Mouse (Mus musculus) kidney, adult 11 months (tissue): Measurements from ENCODE around the gene Prpf38b.
"Not testable (repeated sequence)": the region's sequence is repeated elsewhere in the genome, so short reads cannot be mapped to it uniquely, and the experiment has no call there.

Source experiments
- DNase-seq: peaks from one replicate; pipeline ENCODE4 v3.0.0; 2022

Prpf38b gene

GRCm38 (mm10) chr3:108900147-108900546, 11.4 kb downstream of the Prpf38b start:
- DNase-seq = no peak

- no peak for DNase-seq
Measured at GRCm38 (mm10) chr3:108898640-108899039, 12.9 kb downstream of the Prpf38b start.

- no peak for DNase-seq
Measured at GRCm38 (mm10) chr3:108892914-108893313, 18.6 kb downstream of the Prpf38b start.

GRCm38 (mm10) chr3:108892080-108892479, 19.4 kb downstream of the Prpf38b start:
- DNase-seq = no peak

- DNase-seq = no peak
Measured at GRCm38 (mm10) chr3:108889908-108890307, 21.6 kb downstream of the Prpf38b start, which contains the start of gene Fndc7. Gene Fndc7 (minus strand): TSS chr3:108890008.

GRCm38 (mm10) chr3:108887618-108887975, 23.9 kb downstream of the Prpf38b start:
- DNase-seq = no peak

GRCm38 (mm10) chr3:108886934-108887617, 24.5 kb downstream of the Prpf38b start:
- DNase-seq = no peak

GRCm38 (mm10) chr3:108885686-108886530, 25.6 kb downstream of the Prpf38b start:
- no peak for DNase-seq

- DNase-seq = no peak
Measured at GRCm38 (mm10) chr3:108884706-108885289, 26.7 kb downstream of the Prpf38b start.

- no peak for DNase-seq
Measured at GRCm38 (mm10) chr3:108883067-108883466, 28.5 kb downstream of the Prpf38b start.

GRCm38 (mm10) chr3:108881873-108882272, 29.7 kb downstream of the Prpf38b start:
- not testable (repeated sequence) for DNase-seq

GRCm38 (mm10) chr3:108880544-108881507, 30.7 kb downstream of the Prpf38b start:
- DNase-seq = no peak

GRCm38 (mm10) chr3:108879836-108880435, 31.6 kb downstream of the Prpf38b start:
- DNase-seq = no peak

GRCm38 (mm10) chr3:108879129-108879528, 32.4 kb downstream of the Prpf38b start:
- DNase-seq = no peak

- DNase-seq = no peak
Measured at GRCm38 (mm10) chr3:108870631-108871030, 40.9 kb downstream of the Prpf38b start.

- no peak for DNase-seq
Measured at GRCm38 (mm10) chr3:108867449-108867848, 44.1 kb downstream of the Prpf38b start.

GRCm38 (mm10) chr3:108865676-108866075, 45.9 kb downstream of the Prpf38b start:
- no peak for DNase-seq

- no peak for DNase-seq
Measured at GRCm38 (mm10) chr3:108865129-108865528, 46.4 kb downstream of the Prpf38b start.

- DNase-seq = no peak
Measured at GRCm38 (mm10) chr3:108863091-108863490, 48.4 kb downstream of the Prpf38b start.

- DNase-seq = not testable (repeated sequence)
Measured at GRCm38 (mm10) chr3:108862282-108862681, 49.2 kb downstream of the Prpf38b start.

- no peak for DNase-seq
Measured at GRCm38 (mm10) chr3:108860786-108861185, 50.7 kb downstream of the Prpf38b start.

- DNase-seq = peak; percentile 45
Measured at GRCm38 (mm10) chr3:108858231-108858770, 53.2 kb downstream of the Prpf38b start.
